8 mouse cellular contexts compared by ENCODE assay signal in genomic region chr12:76837101-76837843, GRCm38 (mm10). TPM values are rescaled to one million over a fixed set of nuclear protein-coding genes. Genes with fewer than 3 reads are reported as not detected.
A peak's percentile ranks its signal among the peaks of the same experiment; 100 is the strongest.
DNase-seq lines count a peak whose midpoint lies in the region; ATAC-seq and TF ChIP-seq lines count a peak whose summit lies in the region.

No protein-coding gene starts in this region.

- no peaks in the 10 kb centered on the region for H3K27me3 ChIP-seq in embryonic facial prominence, embryonic 13.5 days
- H3K27me3 ChIP-seq in heart, adult 2 months (ENCODE audit: control insufficient read depth, insufficient read depth, low read length): no peaks in the 10 kb centered on the region
- H3K27me3 ChIP-seq in limb, embryonic 13.5 days: no peaks in the 10 kb centered on the region
- no peaks in the 10 kb centered on the region for H3K27me3 ChIP-seq in midbrain, embryonic 16.5 days (ENCODE audit: control insufficient read depth, insufficient read depth, low read depth, low read length)

- TF ChIP-seq POLR2A in heart, adult 2 months (IDR thresholded peaks at IDR 0.05; ENCODE audit: insufficient read depth, low read depth, low read length): peak; percentile 50

- peaks cover 6% of the 10 kb centered on the region for H3K4me1 ChIP-seq in embryonic facial prominence, embryonic 13.5 days
- no peaks in the 10 kb centered on the region for H3K4me1 ChIP-seq in heart, adult 2 months (ENCODE audit: control insufficient read depth, insufficient read depth, low read length)
- H3K4me1 ChIP-seq in limb, embryonic 13.5 days: peaks cover 12% of the 10 kb centered on the region
- H3K4me1 ChIP-seq in midbrain, embryonic 16.5 days (ENCODE audit: control insufficient read depth, insufficient read depth, low read length): peaks cover 11% of the 10 kb centered on the region

- H3K9me3 ChIP-seq in embryonic facial prominence, embryonic 13.5 days: no peaks in the 10 kb centered on the region
- no peaks in the 10 kb centered on the region for H3K9me3 ChIP-seq in limb, embryonic 13.5 days
- no peaks in the 10 kb centered on the region for H3K9me3 ChIP-seq in midbrain, embryonic 16.5 days (replicated peaks; ENCODE audit: control insufficient read depth, low read length, poor library complexity, severe bottlenecking)

- ATAC-seq in embryonic facial prominence, embryonic 13.5 days (ENCODE audit: insufficient number of reproducible peaks, insufficient read depth, low FRiP score, low TSS enrichment, low read depth): peak; percentile 98
- ATAC-seq in limb, embryonic 13.5 days (ENCODE audit: low FRiP score, low read depth): peak; percentile 98
- ATAC-seq in midbrain, embryonic 16.5 days: peak; percentile 99

- WGBS in embryonic facial prominence, embryonic 13.5 days: under 1% methylated on average over 43 of the region's 43 CpGs
- WGBS in heart, adult 2 months: under 1% methylated on average over 43 of the region's 43 CpGs
- WGBS in limb, embryonic 13.5 days: under 1% methylated on average over 43 of the region's 43 CpGs
- WGBS in midbrain, embryonic 16.5 days: under 1% methylated on average over 43 of the region's 43 CpGs

- peak overlapping the region; percentile 77 for H3K4me3 ChIP-seq in embryonic facial prominence, embryonic 13.5 days
- peak overlapping the region; percentile 87 for H3K4me3 ChIP-seq in heart, adult 2 months
- peak overlapping the region; percentile 72 for H3K4me3 ChIP-seq in limb, embryonic 13.5 days
- peak overlapping the region; percentile 67 for H3K4me3 ChIP-seq in midbrain, embryonic 16.5 days (ENCODE audit: low read depth, low read length)

- intact Hi-C loops in heart, adult 2 months (cut with DNase I): loop anchor here (1.0 to 10.0 kb wide), 8 partner anchors 42 to 828 kb away; partner anchors contain the start of genes Churc1, Fntb, Fut8 and Max

- 0 out of 2 replicates have a peak, but pooled peaks cover 1% of the 10 kb centered on the region for H3K79me2 ChIP-seq in heart, adult 2 months (replicated peaks; ENCODE audit: control insufficient read depth, insufficient read depth, low read length)

- peak; percentile 86 for TF ChIP-seq CTCF in heart, adult 2 months (IDR thresholded peaks at IDR 0.05)

- DNase-seq in 3134 (ENCODE audit: extremely low read depth, insufficient read length, low spot score): peak; percentile 94
- DNase-seq in adrenal gland, postnatal 36 days: peak; percentile 98 to 99
- peak; percentile 97 to 98 for DNase-seq in heart, adult 2 months
- peak; percentile 98 for DNase-seq in kidney, adult 8-10 months
- peak; percentile 95 to 98 for DNase-seq in spleen, postnatal 10 days (ENCODE audit: low spot score in 2 of 2)

- H3K4me2 ChIP-seq in embryonic facial prominence, embryonic 13.5 days: peak overlapping the region; percentile 75
- H3K4me2 ChIP-seq in limb, embryonic 13.5 days (replicated peaks): peak overlapping the region; percentile 76
- H3K4me2 ChIP-seq in midbrain, embryonic 16.5 days (ENCODE audit: low read length): peak overlapping the region; percentile 69

- TF ChIP-seq EP300 in heart, adult 2 months (IDR thresholded peaks at IDR 0.05; ENCODE audit: insufficient read depth, low read depth, low read length): peak; percentile 95

- peak overlapping the region; percentile 74 for H3K27ac ChIP-seq in embryonic facial prominence, embryonic 13.5 days
- peak overlapping the region; percentile 81 for H3K27ac ChIP-seq in heart, adult 2 months
- peak overlapping the region; percentile 72 for H3K27ac ChIP-seq in limb, embryonic 13.5 days
- peak overlapping the region; percentile 86 for H3K27ac ChIP-seq in midbrain, embryonic 16.5 days (ENCODE audit: low read length)

- peak overlapping the region; percentile 80 for H3K9ac ChIP-seq in embryonic facial prominence, embryonic 13.5 days
- peak overlapping the region; percentile 75 for H3K9ac ChIP-seq in heart, adult 2 months (ENCODE audit: low read depth, low read length)
- H3K9ac ChIP-seq in limb, embryonic 13.5 days: peak overlapping the region; percentile 82
- peak overlapping the region; percentile 74 for H3K9ac ChIP-seq in midbrain, embryonic 16.5 days (ENCODE audit: low read depth, low read length)

- H3K36me3 ChIP-seq in embryonic facial prominence, embryonic 13.5 days: 0 out of 2 replicates have a peak, but pooled peaks cover 5% of the 10 kb centered on the region
- H3K36me3 ChIP-seq in heart, adult 2 months (ENCODE audit: control insufficient read depth, insufficient read depth, low read length): peaks cover 3% of the 10 kb centered on the region
- 0 out of 2 replicates have a peak, but pooled peaks cover 2% of the 10 kb centered on the region for H3K36me3 ChIP-seq in limb, embryonic 13.5 days
- H3K36me3 ChIP-seq in midbrain, embryonic 16.5 days (ENCODE audit: control insufficient read depth, insufficient read depth, low read length): no peaks in the 10 kb centered on the region; the same call in 1 of the 2 replicates

RNA-seq across cellular contexts. Expression of gene Rab15, which starts 14.6 kb away (rescaled TPM):
- 1 to 10 TPM; 1.8 to 4.0 TPM for total RNA-seq in adrenal gland, postnatal 36 days (2021)
- polyA plus RNA-seq in embryonic facial prominence, embryonic 13.5 days (2015; fragmentation: Nextera tagmentation; extraction: Ambion mirVana): 27.1 and 32.2 TPM in 2 replicates
- total RNA-seq in heart, adult 2 months (2021): under 1 TPM; 0.70 to 0.91 TPM
- polyA plus RNA-seq in heart, adult 2 months (2012; rRNA removed): 1.4 and 1.9 TPM in 2 replicates
- 21.4 and 23.6 TPM in 2 replicates for polyA plus RNA-seq in limb, embryonic 13.5 days (2015; fragmentation: Nextera tagmentation; extraction: Ambion mirVana)
- 52.1 and 53.8 TPM in 2 replicates for polyA plus RNA-seq in midbrain, embryonic 16.5 days (2015; fragmentation: Nextera tagmentation; extraction: Ambion mirVana)

RNA-seq across cellular contexts. Expression of gene Gpx2, which starts 41.9 kb away (rescaled TPM):
- total RNA-seq in adrenal gland, postnatal 36 days (2021): not detected
- 0.97 and 2.5 TPM in 2 replicates for polyA plus RNA-seq in embryonic facial prominence, embryonic 13.5 days (2015; fragmentation: Nextera tagmentation; extraction: Ambion mirVana)
- total RNA-seq in heart, adult 2 months (2021): not detected
- polyA plus RNA-seq in heart, adult 2 months (2012; rRNA removed): 5.0 TPM in 1 of 2 replicates, not detected in the other
- 0.31 TPM in 1 of 2 replicates, not detected in the other for polyA plus RNA-seq in limb, embryonic 13.5 days (2015; fragmentation: Nextera tagmentation; extraction: Ambion mirVana)
- 0.11 TPM in 1 of 2 replicates, not detected in the other for polyA plus RNA-seq in midbrain, embryonic 16.5 days (2015; fragmentation: Nextera tagmentation; extraction: Ambion mirVana)

Comparison
In these comparisons a context has a peak if more than half of its experiments do, and no peak if none do; other contexts are left out.
1. Peak in every context shown above with its lines: DNase-seq, ATAC-seq, H3K4me3 ChIP-seq and H3K27ac ChIP-seq.